Mouse (Mus musculus) midbrain, embryonic 14.5 days (tissue): ENCODE results near the gene Fbxo6. TPM values are rescaled to one million over a fixed set of nuclear protein-coding genes. Genes with fewer than 3 reads are reported as not detected.

Source experiments
- ATAC-seq: fragments of 200-750 bp; cut with Nextera tagmentation; 2 replicates; pipeline ENCODE4 v1.8.0; 2017; ENCODE audit warnings: moderate number of reproducible peaks, moderate library complexity; ENCODE audit not compliant: low FRiP score, low TSS enrichment
- DNase-seq: peaks from one replicate; pipeline ENCODE4 v3.0.0-alpha.2; 2015
- H3K27ac ChIP-seq: fragments of 300-500 bp; sonication (generic); replicated peaks from 2 replicates; pipeline ENCODE4 v1.5.1; 2014; ENCODE audit warnings: mild to moderate bottlenecking, low read depth, low read length, moderate library complexity
- H3K27me3 ChIP-seq: fragments of 300-500 bp; sonication (generic); 2 replicates; pipeline ENCODE4 v1.6.1; 2014; ENCODE audit warnings: low read length, control low read depth, mixed read lengths; ENCODE audit not compliant: control insufficient read depth, insufficient read depth
- H3K36me3 ChIP-seq: fragments of 300-500 bp; sonication (generic); 2 replicates; pipeline ENCODE4 v1.6.1; 2014; ENCODE audit warnings: low read length, control low read depth; ENCODE audit not compliant: control insufficient read depth, insufficient read depth
- H3K4me1 ChIP-seq: fragments of 300-500 bp; sonication (generic); 2 replicates; pipeline ENCODE4 v1.6.1; 2014; ENCODE audit warnings: mild to moderate bottlenecking, antibody characterized with exemption, low read length, control low read depth; ENCODE audit not compliant: control insufficient read depth, insufficient read depth
- H3K4me2 ChIP-seq: fragments of 300-500 bp; sonication (generic); 2 replicates; pipeline ENCODE4 v1.6.1; 2014; ENCODE audit warnings: mild to moderate bottlenecking, low read length, moderate library complexity
- H3K4me3 ChIP-seq: fragments of 300-500 bp; sonication (generic); replicated peaks from 2 replicates; pipeline ENCODE4 v1.5.1; 2014; ENCODE audit warnings: low read depth, low read length
- H3K9ac ChIP-seq: fragments of 300-500 bp; sonication (generic); replicated peaks from 2 replicates; pipeline ENCODE4 v1.6.1; 2014; ENCODE audit warnings: mild to moderate bottlenecking, low read length, moderate library complexity
- H3K9me3 ChIP-seq: fragments of 300-500 bp; sonication (generic); 2 replicates; pipeline ENCODE4 v1.6.1; 2016; ENCODE audit warnings: low read length, control low read depth, mixed read lengths; ENCODE audit not compliant: control insufficient read depth
- WGBS: fragments of 180-500 bp; shearing (Covaris S2); extraction: QIAGEN DNeasy Blood & Tissue Kit; methylation state at CpG from one replicate; pipeline ENCODE4 v1.1.7; 2014; 5-methylcytosine and 5-hydroxymethylcytosine counted together
- polyA plus RNA-seq: library from polyadenylated mRNA; unstranded; fragments of >200 nt; fragmentation: Nextera tagmentation; extraction: Ambion mirVana; gene quantifications from 2 replicates; pipeline ENCODE4 v1.2.1, GENCODE M21; 2014

Fbxo6 gene
- polyA plus RNA-seq, 1 experiment from 2014 or later, result 18.7 TPM

GRCm38 (mm10) chr4:148114758-148115391 lies 37.1 kb downstream of the Fbxo6 start:
- H3K27me3 ChIP-seq, result no peaks in the 10 kb centered on the region
- DNase-seq, result peak; percentile 92
- peaks cover 37% of the 10 kb centered on the region for H3K36me3 ChIP-seq
- ATAC-seq, result peak; percentile 70
- peaks cover 10% of the 10 kb centered on the region for H3K4me1 ChIP-seq
- WGBS, result 5% methylated on average over 15 of the region's 15 CpGs
- no peaks in the 10 kb centered on the region for H3K9me3 ChIP-seq
- no peak overlapping the region for H3K4me3 ChIP-seq
- 0 out of 2 replicates have a peak overlapping the region, but pooled peaks have one; percentile 20 for H3K4me2 ChIP-seq
- H3K27ac ChIP-seq, result peak overlapping the region; percentile 71
- H3K9ac ChIP-seq, result no peak overlapping the region; the same call in 1 of the 2 replicates

- H3K4me2 ChIP-seq, result no peak overlapping the region
- no peak overlapping the region for H3K27ac ChIP-seq
- peaks cover 61% of the 10 kb centered on the region for H3K36me3 ChIP-seq
- H3K27me3 ChIP-seq, result no peaks in the 10 kb centered on the region
- no peak for DNase-seq
- no peaks in the 10 kb centered on the region for H3K9me3 ChIP-seq
- no peak overlapping the region for H3K9ac ChIP-seq
- WGBS, result 88% methylated on average over 12 of the region's 12 CpGs
- H3K4me3 ChIP-seq, result no peak overlapping the region
- H3K4me1 ChIP-seq, result peaks cover 10% of the 10 kb centered on the region
- ATAC-seq, result no peak
Measured at GRCm38 (mm10) chr4:148112519-148112918, 39.4 kb downstream of the Fbxo6 start.

- H3K9ac ChIP-seq, result no peak overlapping the region
- no peak overlapping the region for H3K27ac ChIP-seq
- H3K4me2 ChIP-seq, result no peak overlapping the region
- no peak overlapping the region for H3K4me3 ChIP-seq
- no peaks in the 10 kb centered on the region for H3K4me1 ChIP-seq
- peaks cover 83% of the 10 kb centered on the region for H3K36me3 ChIP-seq
- no peaks in the 10 kb centered on the region for H3K9me3 ChIP-seq
- WGBS, result 93% methylated on average over 5 of the region's 5 CpGs
- DNase-seq, result no peak
- no peak for ATAC-seq
- no peaks in the 10 kb centered on the region for H3K27me3 ChIP-seq
Measured at GRCm38 (mm10) chr4:148109215-148109614, 42.7 kb downstream of the Fbxo6 start.

GRCm38 (mm10) chr4:148108565-148109100 lies 43.3 kb downstream of the Fbxo6 start:
- H3K4me1 ChIP-seq, result no peaks in the 10 kb centered on the region
- H3K36me3 ChIP-seq, result peaks cover 81% of the 10 kb centered on the region
- 77% methylated on average over 7 of the region's 7 CpGs for WGBS
- ATAC-seq (no peak), DNase-seq (no peak)
- H3K9me3 ChIP-seq, result no peaks in the 10 kb centered on the region
- H3K27me3 ChIP-seq, result no peaks in the 10 kb centered on the region
- H3K27ac ChIP-seq, result no peak overlapping the region
- H3K9ac ChIP-seq, result no peak overlapping the region
- H3K4me3 ChIP-seq, result no peak overlapping the region
- H3K4me2 ChIP-seq, result no peak overlapping the region

- Histone ChIP-seq H3K27ac (0 out of 2 replicates have a peak overlapping the region, but pooled peaks have one; percentile 37), H3K4me1 (no peaks in the 10 kb centered on the region), H3K4me3 (no peak overlapping the region), H3K27me3 (no peaks in the 10 kb centered on the region), H3K9me3 (no peaks in the 10 kb centered on the region), H3K4me2 (no peak overlapping the region), H3K9ac (no peak overlapping the region), H3K36me3 (peaks cover 72% of the 10 kb centered on the region)
- DNase-seq (no peak), ATAC-seq (peak; percentile 53; the same call in 1 of the 2 replicates)
- WGBS, result 64% methylated on average over 22 of the region's 22 CpGs
Measured at GRCm38 (mm10) chr4:148107621-148108291, 44.2 kb downstream of the Fbxo6 start.

- Histone ChIP-seq H3K36me3 (peaks cover 58% of the 10 kb centered on the region), H3K9me3 (no peaks in the 10 kb centered on the region), H3K4me3 (no peak overlapping the region), H3K4me2 (no peak overlapping the region), H3K9ac (no peak overlapping the region), H3K27ac (no peak overlapping the region), H3K4me1 (0 out of 2 replicates have a peak, but pooled peaks cover 9% of the 10 kb centered on the region), H3K27me3 (no peaks in the 10 kb centered on the region)
- WGBS, result 90% methylated on average over 3 of the region's 3 CpGs
- DNase-seq (no peak), ATAC-seq (no peak)
Measured at GRCm38 (mm10) chr4:148104146-148104545, 47.8 kb downstream of the Fbxo6 start.

DNA sequence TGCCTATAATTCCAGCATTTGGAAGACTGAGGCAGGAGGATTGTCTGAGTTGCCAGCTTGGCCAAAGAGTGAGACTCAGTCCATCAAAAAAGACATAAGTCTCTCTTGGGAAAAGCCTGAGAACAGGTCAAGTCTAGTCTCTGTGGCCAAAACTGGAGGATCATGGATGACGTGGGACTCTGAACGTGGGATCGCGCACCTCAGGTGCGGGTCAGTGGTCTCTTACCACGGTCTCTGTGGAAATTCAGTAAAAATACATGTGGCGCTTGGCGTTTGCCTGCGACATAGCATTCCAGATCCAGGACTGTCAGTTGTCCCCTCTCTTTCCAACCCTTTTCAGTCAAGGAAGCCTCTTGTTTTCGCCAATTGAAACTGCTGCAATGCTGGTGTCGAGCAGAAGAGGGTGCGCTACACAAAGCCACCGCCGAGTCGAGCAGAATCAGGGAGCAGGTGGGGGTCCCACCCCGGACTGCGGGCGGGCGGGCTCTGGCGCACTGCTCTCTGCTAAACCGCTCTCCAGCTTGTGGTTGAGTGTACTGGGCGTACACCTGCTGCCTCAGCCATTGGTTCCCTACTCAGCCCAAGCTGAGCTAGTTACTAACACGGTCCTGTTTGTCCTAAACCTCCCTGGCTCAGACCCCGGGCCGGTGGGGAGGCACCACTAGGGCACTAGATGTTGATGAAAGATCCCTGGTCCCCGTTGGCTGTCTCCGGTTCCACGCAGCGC lies 50.0 kb downstream of the Fbxo6 start:
- DNase-seq (peak; percentile 85), ATAC-seq (peak; percentile 85)
- 20% methylated on average over 29 of the region's 29 CpGs for WGBS

DNA sequence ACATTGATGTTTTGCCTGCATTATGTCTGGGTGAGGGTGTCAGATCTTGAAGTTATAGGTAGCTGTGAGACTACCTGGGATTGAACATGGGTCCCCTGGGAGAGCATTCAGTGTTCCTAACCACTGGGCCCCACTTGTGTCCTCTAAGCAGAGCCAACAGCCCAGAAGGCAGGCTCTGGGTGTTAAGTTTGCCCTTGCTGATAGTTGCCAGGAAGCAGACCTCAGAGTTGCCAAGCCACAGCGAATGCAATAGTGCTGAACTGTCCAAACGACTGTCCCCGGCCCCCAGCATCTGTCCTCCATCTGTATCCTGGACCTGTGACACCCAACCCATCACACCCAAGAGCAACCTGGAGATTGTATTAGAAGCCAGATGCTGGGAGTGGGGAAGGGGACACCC lies 53.3 kb downstream of the Fbxo6 start:
- DNase-seq (no peak), ATAC-seq (no peak)
- Histone ChIP-seq H3K4me1 (0 out of 2 replicates have a peak, but pooled peaks cover 9% of the 10 kb centered on the region), H3K4me2 (no peak overlapping the region), H3K9me3 (no peaks in the 10 kb centered on the region), H3K27ac (no peak overlapping the region), H3K9ac (no peak overlapping the region), H3K4me3 (no peak overlapping the region), H3K27me3 (no peaks in the 10 kb centered on the region), H3K36me3 (peaks cover 14% of the 10 kb centered on the region)
- whole genome bisulfite sequencing, result 88% methylated on average over 3 of the region's 3 CpGs

More for the DNA sequence above, 50.0 kb downstream of the Fbxo6 start:
- H3K27me3 ChIP-seq, result no peaks in the 10 kb centered on the region
- H3K4me2 ChIP-seq, result peak overlapping the region; percentile 45
- peak overlapping the region; percentile 68 for H3K27ac ChIP-seq
- H3K9ac ChIP-seq, result peak overlapping the region; percentile 39; the same call in 1 of the 2 replicates
- H3K9me3 ChIP-seq, result no peaks in the 10 kb centered on the region
- 0 out of 2 replicates have a peak, but pooled peaks cover 9% of the 10 kb centered on the region for H3K4me1 ChIP-seq
- H3K36me3 ChIP-seq, result peaks cover 37% of the 10 kb centered on the region
- peak overlapping the region; percentile 11 for H3K4me3 ChIP-seq
